Mouse (Mus musculus) right cerebral cortex, postnatal 36 days (tissue): ENCODE measurements around the gene Wfdc21.
A peak's percentile ranks its signal among the peaks of the same experiment; 100 is the strongest.

Experiments used
- DNase-seq, 2 experiments: peaks; one replicate each; pipeline ENCODE4 v3.0.0; 2022; ENCODE audit warnings: low spot score in 2 of 2, mixed read lengths in 1 of 2

Gene Wfdc21

GRCm38 (mm10) chr11:83746681-83747080 lies at the start of gene Wfdc21:
Gene Wfdc21 (plus strand): TSS chr11:83746940.
- no peak for DNase-seq

GRCm38 (mm10) chr11:83703705-83704104 lies 43.0 kb upstream of the Wfdc21 start, which contains the start of gene Wfdc17:
Gene Wfdc17 (plus strand): TSS chr11:83703991.
- DNase-seq = no peak

GRCm38 (mm10) chr11:83708715-83709114 lies 38.0 kb upstream of the Wfdc21 start, which contains the start of gene Wfdc18:
Gene Wfdc18 (plus strand): TSS chr11:83709015.
- no peak for DNase-seq

- no peak for DNase-seq
Measured at GRCm38 (mm10) chr11:83709683-83710082, 37.1 kb upstream of the Wfdc21 start.

- DNase-seq = no peak
Measured at GRCm38 (mm10) chr11:83712671-83713070, 34.1 kb upstream of the Wfdc21 start.

- DNase-seq = no peak
Measured at GRCm38 (mm10) chr11:83713925-83714324, 32.8 kb upstream of the Wfdc21 start.

GRCm38 (mm10) chr11:83717042-83717665 lies 29.6 kb upstream of the Wfdc21 start:
- DNase-seq = no peak

- DNase-seq = no peak
Measured at GRCm38 (mm10) chr11:83720766-83721165, 26.0 kb upstream of the Wfdc21 start.

GRCm38 (mm10) chr11:83728757-83729432 lies 17.8 kb upstream of the Wfdc21 start:
- DNase-seq = no peak

- DNase-seq = no peak
Measured at GRCm38 (mm10) chr11:83731116-83731515, 15.6 kb upstream of the Wfdc21 start.

- DNase-seq = no peak
Measured at GRCm38 (mm10) chr11:83733071-83733640, 13.6 kb upstream of the Wfdc21 start.

GRCm38 (mm10) chr11:83734215-83734614 lies 12.5 kb upstream of the Wfdc21 start:
- no peak for DNase-seq

GRCm38 (mm10) chr11:83735881-83736280 lies 10.9 kb upstream of the Wfdc21 start:
- DNase-seq = no peak

GRCm38 (mm10) chr11:83737109-83737558 lies 9.6 kb upstream of the Wfdc21 start:
- no peak for DNase-seq

- peak; percentile 44 to 59 for DNase-seq
Measured at GRCm38 (mm10) chr11:83739241-83739640, 7.5 kb upstream of the Wfdc21 start.

GRCm38 (mm10) chr11:83740443-83740991 lies 6.2 kb upstream of the Wfdc21 start:
- DNase-seq = no peak

GRCm38 (mm10) chr11:83741841-83742240 lies 4.9 kb upstream of the Wfdc21 start:
- DNase-seq = no peak

- DNase-seq = no peak
Measured at GRCm38 (mm10) chr11:83742731-83743355, 3.9 kb upstream of the Wfdc21 start.

GRCm38 (mm10) chr11:83743525-83743924 lies 3.2 kb upstream of the Wfdc21 start:
- no peak for DNase-seq

GRCm38 (mm10) chr11:83746152-83746551 lies 588 bp upstream of the Wfdc21 start:
- DNase-seq = no peak

GRCm38 (mm10) chr11:83747376-83748265 lies 881 bp downstream of the Wfdc21 start:
- no peak for DNase-seq
